Mouse (Mus musculus) activated CD4-positive, CD25-positive, alpha-beta regulatory T cell, adult 4 months (primary cell): Measurements from ENCODE around the gene Igsf23. TPM values are rescaled to one million over a fixed set of nuclear protein-coding genes. Genes with fewer than 3 reads are reported as not detected.
A peak's percentile ranks its signal among the peaks of the same experiment; 100 is the strongest.
"Not testable (repeated sequence)": the region's sequence is repeated elsewhere in the genome, so short reads cannot be mapped to it uniquely, and the experiment has no call there.

Experiments
- ATAC-seq: one replicate; pipeline ENCODE4 v1.8.0; 2017
- polyA plus RNA-seq, 2 experiments: library from polyadenylated mRNA; unstranded; fragments of 100-300 nt; shearing (Covaris generic); gene quantifications; one replicate each; pipeline ENCODE4 v1.2.1; 2017

Gene Igsf23
- polyA plus RNA-seq: 1 to 10 TPM; 7.5 to 8.9 TPM

- ATAC-seq: no peak
These were observed at the start of gene Igsf23 for GRCm38 (mm10) chr7:19950589-19950988. Gene Igsf23 (minus strand): TSS chr7:19950756.

DNA sequence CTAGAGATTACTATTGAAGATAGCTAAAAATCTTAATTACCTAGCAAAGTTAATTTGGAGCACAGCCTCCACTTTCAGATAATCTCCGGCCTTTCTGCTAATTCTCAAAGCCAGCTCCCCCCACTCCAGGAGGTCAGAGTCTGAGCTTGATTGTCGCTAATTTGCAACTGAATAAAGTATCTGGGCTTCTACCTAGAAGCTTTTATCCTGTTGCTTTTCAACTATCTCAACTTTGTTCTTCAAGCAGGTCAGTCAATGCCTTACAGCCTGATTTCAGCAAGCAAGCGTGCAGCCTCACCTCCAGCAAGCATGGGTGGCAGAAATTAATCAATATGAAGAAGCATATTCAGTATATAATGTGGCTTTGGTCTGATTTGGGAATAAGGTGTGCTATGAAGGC lies 46.2 kb upstream of the Igsf23 start:
- not testable (repeated sequence) for ATAC-seq

- not testable (repeated sequence) for ATAC-seq
These were observed 40.6 kb upstream of the Igsf23 start, which contains the start of gene Nlrp9b for GRCm38 (mm10) chr7:19991165-19991564. Gene Nlrp9b (plus strand): TSS chr7:19991465.

- no peak for ATAC-seq
These were observed 21.0 kb upstream of the Igsf23 start for GRCm38 (mm10) chr7:19971516-19971915.

DNA sequence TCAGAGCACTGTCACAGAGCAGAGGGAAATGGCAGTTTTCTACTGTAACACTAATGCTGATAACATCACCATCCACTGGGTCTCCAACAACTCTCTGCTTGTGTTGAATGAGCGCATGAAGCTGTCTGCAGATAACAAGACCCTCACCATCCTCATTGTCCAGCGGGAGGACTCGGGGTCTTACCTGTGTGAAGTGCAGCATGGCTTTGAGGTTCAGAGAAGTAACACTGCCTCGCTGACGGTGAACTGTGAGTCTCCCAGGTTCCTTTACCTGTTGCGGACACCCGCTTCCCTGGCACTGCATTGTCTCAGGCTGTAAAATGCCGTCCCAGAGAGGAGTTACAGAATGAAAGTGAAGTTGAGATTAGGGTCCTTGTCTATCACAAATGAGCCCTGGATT lies 19.6 kb upstream of the Igsf23 start:
- ATAC-seq: no peak

DNA sequence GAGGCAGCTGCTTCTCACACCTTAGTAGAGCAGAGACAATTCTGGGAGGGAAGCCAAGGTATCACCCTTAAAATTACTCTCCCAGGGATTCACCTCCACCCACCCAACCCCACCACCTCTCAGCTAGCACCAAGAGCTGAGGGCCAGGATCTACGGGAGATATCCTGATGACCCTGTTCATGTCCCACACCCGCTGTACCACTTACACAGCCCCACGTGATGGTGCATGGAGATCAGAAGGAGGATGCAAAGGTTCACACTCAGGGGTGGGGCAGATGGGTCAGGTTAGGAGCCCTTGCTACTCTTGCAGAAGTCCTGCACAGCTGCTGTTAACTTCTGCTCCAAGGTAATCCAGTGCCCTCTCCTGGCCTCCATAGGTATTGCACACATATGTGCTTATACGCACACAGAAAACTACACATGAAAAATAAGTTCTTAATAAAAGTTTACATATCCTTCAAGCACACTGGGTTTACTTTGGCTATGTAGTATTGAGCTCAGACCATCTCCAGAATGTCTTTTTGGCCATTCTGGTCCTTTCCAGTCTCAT lies 19.1 kb upstream of the Igsf23 start:
- no peak for ATAC-seq

DNA sequence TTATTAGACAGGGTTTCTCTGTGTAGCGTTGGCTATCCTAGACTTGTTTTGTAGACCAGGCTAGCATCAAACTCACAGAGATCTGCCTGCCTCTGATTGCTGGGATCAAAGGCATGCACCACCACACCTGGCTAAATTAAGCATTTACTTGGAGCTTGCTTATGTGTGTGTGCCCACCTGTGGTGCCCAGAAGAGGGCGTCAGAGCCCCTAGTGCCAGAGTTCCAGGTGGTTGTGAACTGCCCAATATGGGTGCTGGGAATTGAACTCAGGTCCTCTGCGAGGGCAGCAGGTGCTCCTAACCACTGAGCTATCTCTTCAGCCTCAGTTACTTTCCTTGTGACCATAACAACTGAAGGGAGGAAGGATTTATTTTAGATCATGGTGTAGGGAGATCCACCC lies 18.6 kb upstream of the Igsf23 start:
- ATAC-seq: no peak

DNA sequence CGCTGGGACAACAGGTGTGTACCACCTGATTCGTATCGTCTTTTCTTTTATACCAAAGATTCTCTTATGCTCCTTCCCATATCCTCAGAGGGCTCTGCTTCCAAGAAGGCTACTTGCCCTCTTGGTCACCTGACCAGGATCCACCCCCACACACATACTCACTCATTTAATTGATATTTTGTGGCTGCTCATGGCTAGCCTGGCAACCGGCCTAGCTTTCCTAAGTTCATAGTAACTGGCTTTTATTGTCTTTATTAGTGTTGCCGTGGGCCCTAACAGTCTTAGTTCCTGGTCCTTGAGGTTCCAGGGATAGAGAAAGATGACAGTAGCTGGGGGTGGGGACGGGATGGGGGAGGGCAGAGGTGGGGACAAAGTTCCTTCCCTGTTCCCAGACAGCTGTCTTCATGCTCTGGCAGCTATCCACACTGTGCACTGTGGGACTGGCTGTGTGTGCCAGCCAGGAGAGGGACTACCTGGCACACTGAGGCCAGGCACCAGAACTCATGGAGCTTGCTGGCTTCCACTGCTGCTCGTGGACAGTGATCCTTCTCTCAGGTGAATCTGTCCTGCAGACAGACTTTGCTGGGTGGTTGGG lies 14.5 kb upstream of the Igsf23 start, which contains the start of gene Ceacam20:
TSS of gene Ceacam20 (plus strand) at position 428 of the 595 bp plus-strand sequence.
- no peak for ATAC-seq

DNA sequence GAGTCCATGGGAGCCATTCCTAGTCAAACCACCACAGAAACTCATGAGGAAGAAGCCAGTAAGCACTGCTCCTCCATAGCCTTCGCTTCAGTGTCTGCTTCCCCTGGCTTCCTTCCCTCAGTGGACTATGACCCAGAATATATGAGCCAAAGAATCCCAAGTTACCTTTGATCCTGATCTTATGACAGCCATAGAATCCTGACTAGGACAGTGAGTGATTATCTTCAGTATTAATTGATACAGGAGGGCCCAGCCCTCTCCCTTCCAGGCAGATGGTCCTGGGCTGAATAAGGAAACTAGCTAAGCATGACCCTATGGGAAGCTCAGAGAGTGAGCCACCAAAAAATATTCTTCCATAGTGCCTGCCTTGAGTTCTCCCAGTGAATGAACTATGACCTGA lies 11.9 kb upstream of the Igsf23 start:
- ATAC-seq: no peak

GRCm38 (mm10) chr7:19956341-19956781 lies 5.8 kb upstream of the Igsf23 start:
- peak; percentile 57 for ATAC-seq

DNA sequence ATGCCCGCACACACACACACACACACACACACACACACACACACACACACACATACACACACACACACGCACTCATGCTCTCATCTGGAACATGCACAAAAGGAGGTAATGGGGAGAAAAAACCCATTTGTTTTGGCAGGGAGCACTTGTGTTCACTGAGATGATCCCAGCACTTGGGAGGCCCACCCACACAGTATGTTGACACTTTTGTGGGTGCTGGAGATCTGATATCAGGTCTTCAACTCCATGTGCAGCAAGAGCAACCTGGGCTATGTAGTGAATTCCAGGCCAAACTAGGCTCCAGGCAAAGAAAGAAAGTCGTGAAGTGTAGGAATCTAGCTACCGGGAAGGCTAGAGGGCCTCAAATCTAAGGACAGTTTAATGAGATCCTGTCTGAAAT lies 5.3 kb upstream of the Igsf23 start:
- no peak for ATAC-seq

DNA sequence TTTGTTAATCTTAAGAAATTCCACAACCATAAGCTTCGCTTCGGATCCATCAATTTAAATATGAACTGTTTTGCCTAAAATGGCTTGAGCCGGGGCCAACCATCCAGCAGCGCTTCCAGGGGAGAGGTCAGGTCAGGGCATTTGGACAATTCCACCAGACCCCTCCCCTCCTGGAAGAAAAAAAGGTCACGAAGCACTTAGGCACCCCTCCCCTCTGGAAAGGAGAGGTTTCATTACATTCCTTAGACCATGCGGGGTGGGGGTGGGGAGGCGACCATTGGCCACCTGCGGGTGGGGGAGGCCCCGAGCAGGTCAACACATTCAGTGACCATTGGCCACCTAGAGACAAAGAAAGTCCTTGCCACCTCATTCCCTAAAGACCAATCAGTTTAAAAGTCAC lies 2.5 kb upstream of the Igsf23 start:
- no peak for ATAC-seq

GRCm38 (mm10) chr7:19952320-19952986 lies 1.9 kb upstream of the Igsf23 start:
- no peak for ATAC-seq

GRCm38 (mm10) chr7:19949996-19950395 lies 560 bp downstream of the Igsf23 start:
- peak; percentile 17 for ATAC-seq

DNA sequence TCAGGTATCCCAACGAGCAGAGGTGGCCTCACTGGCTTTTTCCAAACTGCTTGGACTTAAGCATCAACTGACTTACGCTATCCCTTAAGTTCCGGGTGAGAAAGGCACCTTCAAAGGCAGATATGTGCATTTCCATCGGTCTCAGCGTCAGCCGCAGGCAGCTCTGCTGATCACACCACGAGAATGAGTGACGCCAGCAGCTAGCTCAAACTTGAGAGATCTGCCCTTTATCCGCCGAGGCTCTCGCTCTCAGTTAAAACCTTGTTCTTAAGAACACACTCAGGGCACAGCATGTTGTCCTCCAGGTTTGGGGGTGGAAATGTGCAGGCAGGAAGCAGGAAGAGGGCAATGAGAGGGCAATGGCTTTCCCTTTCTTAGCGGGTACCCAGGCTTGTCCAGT lies 1.6 kb downstream of the Igsf23 start:
- ATAC-seq: peak; percentile 18

- peak; percentile 82 for ATAC-seq
These were observed 4.6 kb downstream of the Igsf23 start for GRCm38 (mm10) chr7:19945821-19946515.

DNA sequence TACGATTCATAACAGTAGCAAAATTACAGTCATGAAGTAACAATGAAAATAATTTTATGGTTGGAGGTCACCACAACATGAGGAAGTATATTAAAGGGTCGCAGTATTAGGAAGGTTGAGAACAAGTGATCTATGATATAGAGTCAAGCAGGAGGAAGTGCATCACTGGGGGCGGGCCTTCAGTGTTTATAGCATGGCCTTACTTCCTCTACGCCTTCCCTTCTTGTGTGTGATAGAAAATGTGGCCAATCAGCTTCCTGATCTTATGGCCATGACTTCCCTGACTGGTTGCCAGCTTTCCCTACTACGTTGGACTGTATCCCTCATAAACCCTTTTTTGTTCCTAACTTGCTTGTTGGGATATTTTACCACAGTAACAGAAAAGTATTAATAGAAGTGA lies 5.4 kb downstream of the Igsf23 start:
- peak; percentile 13 for ATAC-seq

DNA sequence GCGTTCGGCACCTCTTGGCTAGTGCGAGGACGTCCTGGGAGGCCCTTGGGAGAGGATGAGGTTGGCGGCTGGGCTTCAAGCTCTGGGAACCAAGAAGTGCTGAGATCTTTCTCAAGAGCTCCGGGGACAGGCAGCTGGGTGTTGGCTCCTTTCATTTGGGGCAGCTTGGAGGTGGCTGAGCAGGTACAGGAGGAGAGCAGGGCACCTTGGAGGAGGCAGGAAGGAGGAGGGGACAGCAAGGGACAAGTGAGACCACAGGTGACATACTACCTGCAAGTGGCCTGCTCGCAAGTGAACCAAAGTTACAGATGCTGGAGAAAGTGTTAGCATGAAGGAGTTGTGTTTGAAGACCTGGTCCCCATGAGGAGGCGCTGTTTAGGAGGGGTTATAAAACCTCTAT lies 5.8 kb downstream of the Igsf23 start:
- ATAC-seq: no peak

GRCm38 (mm10) chr7:19940256-19940655 lies 10.3 kb downstream of the Igsf23 start:
- ATAC-seq: peak; percentile 81

- ATAC-seq: peak; percentile 70
These were observed 10.9 kb downstream of the Igsf23 start for GRCm38 (mm10) chr7:19939555-19940235.

DNA sequence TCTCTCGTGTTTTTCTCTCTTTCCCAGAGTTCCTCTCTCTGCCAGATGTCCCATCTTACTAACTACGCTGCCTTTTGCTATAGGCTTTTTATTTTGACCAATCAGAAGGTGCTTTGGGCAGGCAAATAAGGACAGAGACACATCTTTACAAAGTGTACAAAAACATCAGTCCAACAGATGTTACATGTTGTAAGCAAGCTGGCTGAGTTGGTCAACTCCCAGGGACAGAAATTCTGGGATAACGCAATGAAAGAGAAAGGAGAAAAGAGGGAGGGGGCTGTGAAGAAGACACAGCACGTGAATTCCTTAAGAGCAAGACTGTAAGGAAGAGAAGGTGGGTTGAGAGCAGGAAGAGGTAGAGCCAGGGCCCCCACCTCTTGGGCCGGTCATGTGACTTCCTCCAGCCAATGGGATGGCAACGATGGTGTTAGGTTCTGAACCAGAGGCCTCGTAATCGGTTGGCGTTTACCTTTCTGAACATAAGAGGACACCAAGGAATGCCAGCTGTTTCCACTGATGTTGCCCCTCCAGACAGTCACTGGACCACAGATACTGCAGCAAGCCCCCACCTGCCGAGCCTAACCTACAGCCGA lies 13.2 kb downstream of the Igsf23 start:
- no peak for ATAC-seq

GRCm38 (mm10) chr7:19935961-19936360 lies 14.6 kb downstream of the Igsf23 start:
- no peak for ATAC-seq
